Mouse (Mus musculus): ENCODE measurements around the gene Phc3.
A peak's percentile ranks its signal among the peaks of the same experiment; 100 is the strongest.

Phc3 gene

DNA sequence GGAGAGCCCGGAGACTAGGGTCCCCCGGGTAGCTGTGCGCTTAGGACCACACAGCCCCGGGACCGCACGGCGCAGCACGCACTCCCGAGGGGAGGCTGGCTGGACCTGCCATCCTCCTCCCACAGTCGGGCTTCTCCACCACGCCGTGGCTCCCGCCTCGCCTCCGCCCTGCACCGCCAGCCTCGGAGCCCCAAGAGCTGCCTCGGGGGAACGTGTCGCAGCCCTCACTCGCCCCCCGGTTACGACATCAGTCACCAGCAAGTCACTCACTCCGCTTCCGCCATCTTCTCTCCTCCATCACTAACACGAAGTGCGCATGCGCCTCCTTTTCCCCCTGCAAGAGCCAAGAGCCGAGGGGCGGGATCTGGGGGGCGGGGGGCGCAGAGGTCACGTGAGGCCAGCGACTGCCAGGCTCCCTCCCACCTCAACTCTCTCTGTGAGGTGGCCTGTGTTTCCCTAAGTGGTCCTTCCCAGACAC is at the start of gene Phc3:
Gene Phc3 (minus strand): TSS at position 312 of the 478 bp plus-strand sequence.
- DNase-seq (ENCODE audit: low read depth): peak; percentile 88

DNA sequence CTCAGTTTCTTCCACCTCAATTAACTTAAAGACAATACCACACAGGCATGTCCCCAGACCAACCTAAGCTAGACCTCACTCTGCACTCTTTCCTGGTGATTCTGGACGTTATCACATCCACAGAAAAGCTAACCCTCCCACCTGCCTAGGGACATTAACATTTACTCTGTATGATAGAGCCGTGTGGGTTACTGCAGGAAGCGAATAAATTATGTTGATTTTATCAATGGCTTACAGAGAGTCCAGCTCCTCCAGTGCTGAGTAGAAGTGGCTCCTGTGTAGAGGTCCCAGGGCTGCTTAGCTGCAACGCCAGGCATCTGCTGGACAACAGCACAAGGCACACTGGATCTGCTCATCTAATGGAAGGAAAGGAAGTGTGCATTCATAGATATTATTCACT is 48.4 kb upstream of the Phc3 start:
- DNase-seq (ENCODE audit: low read depth): no peak

DNA sequence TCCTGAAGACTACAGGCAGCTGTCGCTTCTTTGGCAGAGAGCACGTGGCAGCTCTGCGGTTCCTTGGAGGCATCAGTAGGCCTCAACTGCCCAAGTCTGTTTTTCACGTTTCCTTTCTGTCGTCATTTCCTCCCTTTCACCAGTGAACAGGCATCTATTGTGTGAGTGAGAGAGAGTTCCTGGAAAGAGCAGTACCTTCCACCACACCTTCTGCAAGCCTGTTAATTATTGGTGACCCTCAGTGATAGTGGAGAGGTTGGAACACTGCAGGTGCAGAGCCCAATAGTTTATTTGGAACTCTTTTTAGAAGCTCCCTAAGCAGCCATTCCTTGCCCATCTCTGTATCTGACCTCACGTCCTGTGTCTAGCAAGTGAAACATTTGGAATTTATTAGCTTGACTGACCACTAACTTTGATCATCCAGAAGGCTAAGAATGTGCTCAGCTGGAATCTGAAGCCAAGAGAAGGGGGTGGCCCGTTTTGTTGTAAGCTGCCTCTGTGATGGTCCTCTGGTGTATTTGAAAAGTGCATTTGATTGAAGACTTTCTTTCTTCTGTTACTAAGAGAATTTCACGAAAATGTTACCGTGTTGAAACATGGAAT is 47.5 kb upstream of the Phc3 start:
- DNase-seq (ENCODE audit: low read depth): no peak

DNA sequence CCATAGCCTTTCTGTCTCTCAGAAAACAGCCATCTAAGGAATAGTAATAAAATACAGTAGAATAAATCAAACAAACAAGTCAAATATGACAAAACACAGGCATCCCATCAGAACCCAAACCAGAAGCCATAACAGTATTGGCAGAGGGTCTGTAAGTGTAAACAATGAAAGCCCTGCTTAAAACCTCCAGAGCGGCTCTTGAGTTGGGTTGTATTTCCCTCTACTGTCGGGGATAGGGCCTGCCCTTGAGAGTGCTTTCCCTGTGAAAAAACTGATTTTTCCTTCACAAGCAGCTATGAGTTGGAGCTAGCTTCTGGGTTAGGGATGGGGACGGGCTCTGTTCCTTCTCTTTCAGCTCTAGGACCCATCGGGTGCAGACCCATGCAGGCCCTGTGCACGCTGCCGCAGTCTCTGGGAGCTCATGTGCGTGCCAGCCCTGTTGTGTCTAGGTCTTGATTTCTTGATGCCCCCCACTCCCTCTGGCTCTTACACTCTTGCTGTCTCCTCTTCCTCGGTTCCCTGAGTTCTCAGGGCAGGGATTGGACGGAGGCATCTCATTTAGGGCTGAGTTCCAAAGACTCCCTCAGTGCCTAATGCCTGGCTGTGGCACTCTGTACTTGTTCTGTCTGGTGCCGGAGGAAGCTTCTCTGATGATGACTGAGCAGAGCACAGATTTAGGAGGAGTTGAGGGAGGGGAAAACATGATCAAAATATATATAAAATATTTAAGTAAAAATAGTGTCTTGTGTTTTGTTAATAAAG is 46.6 kb upstream of the Phc3 start:
- DNase-seq (ENCODE audit: low read depth): no peak

DNA sequence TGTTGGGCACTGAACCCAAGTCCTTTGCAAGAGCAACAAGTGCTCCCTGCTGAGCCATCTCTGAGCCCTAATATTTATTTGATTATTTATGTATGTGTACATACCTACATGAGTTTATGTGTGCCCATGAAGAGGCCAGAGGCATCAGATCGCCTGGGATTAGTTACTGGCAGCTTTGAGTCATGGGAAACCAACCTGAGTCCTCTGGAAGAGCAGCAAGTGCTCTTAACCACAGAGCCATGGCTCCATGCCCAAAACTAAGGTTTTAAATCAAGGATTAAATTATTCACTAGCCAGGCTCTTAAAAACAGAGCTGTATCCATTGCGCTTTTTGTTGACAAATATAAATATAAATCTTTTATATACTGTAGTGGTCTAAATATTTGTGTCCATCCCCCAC is 45.2 kb upstream of the Phc3 start:
- DNase-seq (ENCODE audit: low read depth): no peak

DNA sequence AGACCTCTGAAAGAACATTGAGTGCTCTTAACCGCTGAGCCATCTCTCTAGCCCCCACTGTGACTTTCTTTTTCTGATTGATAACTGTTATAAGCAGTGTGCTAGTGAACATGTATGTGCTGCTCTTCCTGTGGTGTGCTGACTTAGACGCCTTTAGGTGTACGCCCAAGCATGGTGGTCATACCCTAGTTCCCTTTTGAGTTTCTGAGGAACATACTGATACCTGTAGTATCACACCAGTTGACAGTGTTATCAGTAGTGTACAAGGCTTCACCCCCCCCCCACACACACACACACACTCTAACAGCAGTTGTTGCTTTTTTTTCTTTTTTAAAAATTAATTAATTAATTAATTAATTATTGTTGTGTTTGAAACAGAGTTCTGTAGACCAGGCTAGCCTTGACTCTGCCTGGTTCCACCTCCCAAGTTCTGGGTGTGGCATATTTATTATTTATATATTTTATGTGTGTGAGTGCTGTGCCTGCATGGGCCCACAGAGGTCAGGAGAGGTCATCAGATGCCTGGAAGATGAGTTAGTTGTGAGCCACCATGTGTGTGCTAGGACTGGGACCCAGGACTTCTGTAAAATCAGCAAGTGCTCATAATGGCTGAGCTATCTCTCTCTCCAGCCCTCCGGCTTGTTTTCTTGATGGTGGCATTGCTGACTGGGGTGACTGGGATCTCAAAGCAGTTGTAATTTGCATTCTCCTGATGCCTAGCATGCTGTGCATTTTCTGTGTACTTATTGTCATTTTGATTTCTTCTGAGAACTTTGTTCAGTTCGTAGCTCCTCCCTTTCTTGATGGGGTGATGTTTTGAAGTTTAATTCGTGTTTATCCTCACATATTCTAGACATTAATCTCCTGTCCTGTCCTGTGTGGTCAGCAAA is 35.4 kb upstream of the Phc3 start:
- DNase-seq (ENCODE audit: low read depth): no peak

DNA sequence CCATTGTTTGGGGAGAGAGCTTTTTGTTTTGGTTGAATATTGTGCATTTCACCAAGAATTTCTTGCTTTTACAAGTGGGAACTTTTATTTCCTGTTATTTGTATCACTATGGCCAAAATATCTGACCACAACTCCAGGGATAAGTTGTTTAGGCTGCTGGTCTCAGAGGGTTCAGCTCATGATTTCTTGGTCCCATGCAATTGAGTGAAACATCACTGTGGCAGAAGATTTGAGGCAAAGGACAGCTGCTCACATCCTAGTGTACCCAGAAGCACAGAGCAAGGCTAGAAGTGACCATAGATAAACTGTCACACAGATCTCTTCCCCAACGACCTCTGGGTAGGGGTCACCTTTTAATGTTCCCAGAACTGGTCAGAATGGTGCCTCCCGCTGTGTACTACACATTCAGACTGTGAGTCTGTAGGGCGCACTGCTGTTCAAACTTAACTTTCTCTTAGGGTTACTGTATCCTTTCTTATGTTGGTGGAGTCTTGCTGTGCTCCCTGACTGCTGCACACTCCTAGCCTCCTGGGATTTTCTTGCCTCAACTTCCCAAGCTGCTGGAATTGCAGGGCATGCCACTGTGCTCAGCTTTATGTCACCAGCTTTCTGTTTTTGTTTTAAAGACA is 31.9 kb upstream of the Phc3 start:
- DNase-seq (ENCODE audit: low read depth): no peak

DNA sequence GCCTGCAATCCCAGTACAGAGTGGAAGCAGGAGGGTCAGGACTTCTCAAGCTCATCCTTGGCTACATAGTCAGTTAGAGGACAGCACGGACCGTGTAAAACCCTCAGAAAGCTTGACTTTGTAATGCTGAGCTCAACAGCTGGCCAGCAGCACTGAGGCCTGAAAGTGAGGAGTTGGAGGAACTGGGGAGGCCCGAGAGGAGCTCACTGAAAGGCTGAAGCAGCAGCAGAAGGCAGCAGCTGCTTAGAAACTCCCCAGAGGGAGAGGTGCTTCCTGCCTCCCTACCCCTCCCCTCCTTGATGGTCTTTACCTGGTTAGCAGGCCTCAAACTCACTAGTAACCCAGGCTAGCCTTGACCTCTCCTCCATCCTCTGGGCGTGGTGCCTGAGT is 30.8 kb upstream of the Phc3 start:
- DNase-seq (ENCODE audit: low read depth): no peak

DNA sequence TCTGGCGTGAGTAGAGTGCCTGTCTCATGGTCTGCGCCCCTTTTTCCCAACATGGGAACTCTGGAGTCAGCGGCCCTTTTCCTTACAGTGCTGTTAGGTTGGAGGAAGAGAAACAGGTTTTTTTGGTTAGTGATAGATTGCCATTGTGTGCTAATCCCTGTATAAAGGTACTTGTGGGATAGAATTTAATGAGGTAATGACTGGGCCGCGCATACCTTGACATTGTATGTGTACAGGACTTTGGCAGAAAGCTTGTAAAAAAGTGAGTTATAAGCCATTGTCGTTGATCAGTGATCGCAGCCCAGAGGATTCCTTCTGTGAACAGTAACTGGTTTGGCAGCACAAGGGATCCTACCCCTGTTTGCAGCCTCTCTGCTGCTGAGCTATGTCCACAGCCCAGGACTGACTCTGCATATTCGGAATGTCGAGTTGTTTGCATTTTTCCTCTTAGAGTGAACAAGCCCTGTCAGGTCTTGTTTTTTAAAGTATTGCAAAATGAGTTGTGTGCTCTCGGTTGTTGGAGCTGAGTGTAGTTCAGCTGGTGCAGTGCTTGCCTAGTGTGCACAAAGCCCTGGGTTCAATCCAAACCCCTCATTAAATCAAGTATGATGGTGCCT is 30.3 kb upstream of the Phc3 start:
- DNase-seq (ENCODE audit: low read depth): no peak

DNA sequence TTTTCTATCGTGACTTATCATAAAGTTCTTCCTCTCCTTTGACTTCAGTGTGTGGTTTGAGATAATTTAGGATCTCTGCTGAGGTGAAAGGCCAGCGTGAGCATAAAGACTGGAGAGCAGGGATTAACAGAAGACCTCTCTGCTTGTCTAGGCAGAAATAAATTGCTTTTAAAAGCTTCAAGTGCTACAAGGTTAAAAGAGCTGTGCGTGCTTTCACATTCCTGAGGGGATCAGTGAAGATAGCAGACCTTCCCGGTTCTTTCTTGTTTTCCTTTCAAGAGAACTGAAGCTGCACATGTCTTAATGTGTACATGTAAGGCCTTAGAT is 27.4 kb upstream of the Phc3 start:
- DNase-seq (ENCODE audit: low read depth): no peak

DNA sequence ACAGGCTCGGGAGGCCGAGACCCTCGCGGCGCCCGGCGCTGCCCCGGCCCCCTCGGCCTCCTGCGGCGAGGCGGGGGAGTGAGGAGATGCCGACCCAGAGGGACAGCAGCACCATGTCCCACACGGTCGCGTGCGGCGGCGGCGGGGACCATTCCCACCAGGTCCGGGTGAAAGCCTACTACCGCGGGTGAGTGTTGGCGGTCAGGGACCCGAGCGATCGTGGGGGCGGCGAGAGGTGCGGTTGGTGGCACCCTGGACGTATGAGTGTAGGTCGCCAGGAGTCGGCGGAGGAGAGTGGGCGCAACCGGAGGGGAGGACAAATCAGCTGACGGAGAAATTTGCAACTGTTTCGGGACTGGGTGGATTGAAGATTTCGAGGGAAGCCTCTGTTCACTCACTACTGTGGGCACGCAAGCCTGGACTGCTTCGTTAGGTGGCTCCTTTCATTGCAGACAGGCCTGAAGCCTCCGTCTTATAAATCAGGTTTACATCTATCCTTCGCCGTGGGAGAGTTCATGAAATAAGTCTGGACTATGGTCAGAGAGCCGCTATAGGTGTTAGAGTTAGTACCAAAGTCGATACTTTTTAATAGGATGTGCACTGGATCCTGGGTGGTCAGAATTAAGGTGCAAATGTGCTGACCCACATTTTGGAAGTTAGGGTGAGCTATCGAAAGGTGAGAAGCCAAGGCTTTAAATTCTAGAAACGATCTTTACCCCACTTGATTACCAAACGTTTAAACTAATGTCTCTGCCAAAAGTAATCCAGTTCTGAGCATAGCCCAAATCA is 26.9 kb upstream of the Phc3 start:
- no peak for DNase-seq (ENCODE audit: low read depth)

DNA sequence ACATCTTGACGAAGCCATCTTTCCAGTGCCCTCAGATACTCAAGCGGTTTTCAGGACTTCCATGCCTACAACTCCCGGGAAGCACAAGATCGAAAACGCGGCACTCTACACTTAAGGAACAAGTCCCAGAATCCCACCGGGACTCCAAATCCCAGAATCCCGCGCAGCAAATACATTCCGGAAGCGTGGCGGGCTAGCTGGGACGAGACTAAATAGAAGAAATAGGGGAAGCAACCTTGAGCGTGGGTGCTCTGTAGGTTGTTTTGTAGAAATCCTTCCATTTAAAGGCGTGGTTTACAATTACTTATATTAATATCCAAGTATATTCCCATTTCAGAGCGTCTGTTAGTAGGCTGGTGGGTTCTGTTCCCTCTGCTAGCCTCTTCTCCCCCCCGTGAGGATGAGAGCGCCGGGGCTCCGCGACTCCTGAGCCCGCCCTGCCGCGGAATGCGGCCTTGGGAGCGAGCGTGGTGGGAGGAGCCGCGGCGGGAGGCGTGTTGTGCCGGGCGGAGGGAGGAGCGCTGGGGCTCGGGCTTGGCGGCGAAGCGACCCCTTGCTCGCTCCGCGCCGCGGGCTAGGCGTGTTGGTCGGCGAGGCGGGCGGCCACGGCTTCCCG is 26.2 kb upstream of the Phc3 start, which contains the start of gene Prkci:
Gene Prkci (plus strand): TSS at position 465 of the 616 bp plus-strand sequence.
- DNase-seq (ENCODE audit: low read depth): peak; percentile 87

DNA sequence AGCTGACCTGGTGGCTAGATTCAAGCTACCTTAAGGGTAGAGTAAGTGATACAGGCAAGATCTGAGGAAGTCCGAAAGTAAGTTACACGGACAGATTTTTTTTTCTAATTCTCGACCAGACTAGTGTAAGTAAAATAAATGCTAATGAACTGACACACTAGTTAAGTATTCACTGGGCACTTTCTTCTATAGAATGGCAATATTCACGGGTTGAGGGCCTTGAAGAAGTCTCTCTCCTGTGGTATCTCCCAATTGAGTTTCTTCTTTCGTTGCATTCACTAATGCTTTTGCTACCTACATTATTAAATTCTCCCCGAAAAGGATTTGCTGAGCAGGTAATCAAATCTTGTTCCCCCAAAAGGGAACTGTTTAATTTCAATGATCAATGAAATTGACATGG is 25.6 kb upstream of the Phc3 start:
- DNase-seq (ENCODE audit: low read depth): no peak

DNA sequence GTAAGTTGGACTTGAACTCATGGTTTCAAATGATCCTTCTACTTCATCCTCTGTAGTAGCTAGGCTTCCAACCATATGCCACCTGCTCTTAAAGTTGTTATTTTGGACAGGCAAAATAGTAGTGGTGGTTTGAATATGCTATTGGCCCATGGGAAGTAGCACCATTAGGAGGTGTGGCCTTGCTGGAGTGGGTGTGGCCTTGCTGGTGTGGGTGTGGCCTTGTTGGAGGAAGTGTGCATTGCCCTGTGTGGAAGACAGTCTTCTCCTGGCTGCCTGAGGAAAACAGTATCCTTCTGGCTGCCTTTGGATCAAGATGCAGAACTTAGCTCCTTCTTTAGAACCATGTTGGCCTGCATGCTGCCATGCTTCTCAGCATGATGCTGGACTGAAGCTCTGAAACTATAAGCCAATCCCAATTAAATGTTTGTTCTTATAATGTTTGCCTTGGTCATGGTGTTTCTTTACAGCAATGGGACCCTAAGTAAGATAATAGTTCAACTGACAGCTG is 23.9 kb upstream of the Phc3 start:
- DNase-seq (ENCODE audit: low read depth): no peak

DNA sequence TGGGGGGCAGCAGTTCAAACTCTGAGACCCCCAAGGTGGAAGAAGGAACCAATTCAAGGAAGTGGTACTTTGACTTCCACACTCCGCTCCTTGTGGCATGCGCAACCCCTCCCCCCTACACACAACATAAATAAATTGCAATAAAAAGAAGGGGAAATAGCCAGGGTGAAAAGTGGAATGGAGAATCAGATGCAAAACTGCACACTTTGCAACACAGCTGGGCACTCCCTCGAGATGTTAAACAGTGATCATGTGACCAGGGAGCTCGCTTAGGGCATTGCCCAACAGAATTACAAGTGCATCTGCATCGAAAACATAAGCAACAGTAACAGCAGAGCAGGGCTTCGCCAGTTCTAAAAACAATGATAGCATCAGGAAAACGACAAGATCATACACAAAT is 22.9 kb upstream of the Phc3 start:
- no peak for DNase-seq (ENCODE audit: low read depth)

DNA sequence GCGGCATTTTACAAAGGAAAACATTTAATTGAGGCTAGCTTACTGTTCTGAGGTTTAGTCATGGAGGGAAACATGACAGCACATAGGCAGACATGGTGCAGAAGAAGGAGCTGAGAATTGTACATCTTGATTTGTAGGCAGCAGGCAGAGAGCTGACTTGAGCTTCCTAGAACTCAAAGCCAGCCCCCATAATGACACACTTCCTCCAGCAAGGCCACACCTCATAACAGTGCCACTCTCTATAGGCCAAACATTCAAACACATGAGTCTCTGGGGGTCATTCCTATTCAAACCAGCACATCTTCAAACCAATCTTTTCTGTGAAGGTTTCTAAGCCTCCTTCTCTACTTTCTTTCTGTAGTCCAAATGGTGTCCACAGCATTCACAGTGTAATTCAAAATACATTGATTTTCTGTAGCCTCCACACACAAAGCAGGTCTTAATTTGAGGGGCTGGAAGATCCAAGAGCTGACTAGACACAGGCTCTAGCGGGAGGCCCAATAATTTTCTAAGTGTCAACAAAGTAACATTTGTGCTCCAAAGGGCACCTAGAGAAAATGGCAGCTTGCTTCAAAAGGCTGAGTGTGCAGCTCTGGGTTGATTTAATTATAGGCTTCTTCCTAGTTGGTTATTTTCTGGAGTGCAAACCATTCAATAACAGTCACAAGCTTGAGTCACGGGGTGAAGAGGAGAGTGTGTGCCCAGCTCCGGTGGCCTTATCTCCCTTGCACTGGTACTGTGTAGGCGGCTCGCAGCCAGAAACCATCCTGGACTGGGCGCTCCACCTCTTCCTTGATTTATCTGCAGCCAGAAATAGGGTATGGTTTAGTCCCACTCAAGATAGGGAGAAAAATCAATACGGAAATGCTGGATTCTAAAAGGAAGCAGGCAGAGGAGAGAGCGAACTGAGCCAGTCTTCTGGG is 18.4 kb upstream of the Phc3 start:
- no peak for DNase-seq (ENCODE audit: low read depth)

DNA sequence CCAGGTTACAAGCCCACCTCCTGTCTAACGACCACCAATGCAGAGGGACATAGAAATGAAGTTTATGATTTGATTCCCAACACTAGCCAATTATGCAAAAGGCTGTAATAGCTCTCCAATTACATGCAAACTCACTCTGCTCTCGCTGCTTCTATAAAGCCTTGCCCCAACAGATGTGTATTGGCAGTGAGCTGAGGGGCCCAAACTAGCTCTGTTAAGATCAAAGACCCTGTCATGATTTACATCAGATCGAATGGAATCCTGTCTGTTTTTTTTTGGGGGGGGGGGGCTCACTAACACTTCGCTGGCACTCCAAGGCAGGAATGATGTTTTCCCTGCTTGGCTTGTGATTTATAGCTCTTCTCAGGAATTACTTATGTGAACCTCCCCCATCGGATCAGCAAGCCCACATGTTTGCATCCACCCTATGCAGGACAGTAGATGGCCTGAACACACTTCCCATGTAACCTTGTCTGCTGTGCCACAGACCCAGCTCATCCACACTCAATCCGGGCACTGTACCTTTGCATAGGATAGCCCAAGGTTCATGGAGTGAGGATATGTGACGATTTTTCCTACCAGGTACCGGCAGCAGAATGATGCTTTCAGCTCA is 13.8 kb upstream of the Phc3 start:
- DNase-seq (ENCODE audit: low read depth): no peak

DNA sequence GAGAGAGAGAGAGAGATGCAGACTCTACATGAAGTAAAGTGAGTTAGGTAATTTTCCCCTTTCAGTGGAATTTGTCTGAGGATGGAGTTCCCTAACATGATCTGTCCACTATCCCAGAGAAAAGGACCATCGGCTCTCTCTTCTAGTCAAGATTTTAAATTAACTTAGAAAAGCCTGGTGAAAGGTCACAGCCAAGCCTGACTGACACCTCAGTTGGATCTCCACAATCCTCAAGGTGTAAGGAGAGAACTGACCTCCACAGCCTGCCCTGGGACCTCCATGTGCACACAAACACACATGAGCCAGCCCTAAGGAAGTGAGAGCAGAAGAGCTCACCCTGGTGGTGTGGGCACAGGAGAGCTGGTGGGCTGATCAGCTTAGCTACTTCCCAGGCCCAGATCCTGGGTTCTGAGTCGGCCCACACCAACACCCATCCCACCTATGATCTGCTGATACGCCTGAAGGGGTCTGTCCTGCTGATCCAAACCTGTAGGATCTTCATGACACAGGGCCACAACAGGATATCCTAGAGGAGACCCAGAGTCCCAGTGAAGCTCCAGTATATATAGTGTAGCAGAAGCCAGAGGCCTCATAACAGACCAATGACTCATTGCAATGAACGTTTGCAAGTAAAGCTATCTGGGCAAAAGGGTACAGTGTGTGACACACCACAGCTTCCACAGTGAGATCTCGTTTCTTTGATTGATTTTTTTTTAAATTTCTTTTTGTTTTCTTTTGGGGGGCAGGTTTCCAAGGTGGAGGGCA is 12.6 kb upstream of the Phc3 start:
- DNase-seq (ENCODE audit: low read depth): no peak
